Mouse (Mus musculus) megakaryocyte, embryonic 14.5 days (primary cell): ENCODE measurements around the gene Defb15.

ENCODE experiments used
- FLI1 ChIP-seq: IDR thresholded peaks from 2 replicates; pipeline ENCODE4 v1.6.1; 2012; ENCODE audit warnings: low read length, inconsistent platforms, mixed read lengths
- GATA1 ChIP-seq: IDR thresholded peaks from 3 replicates; pipeline ENCODE4 v1.6.1; 2012; ENCODE audit warnings: mixed read lengths, low read length, inconsistent platforms, borderline replicate concordance

DNA sequence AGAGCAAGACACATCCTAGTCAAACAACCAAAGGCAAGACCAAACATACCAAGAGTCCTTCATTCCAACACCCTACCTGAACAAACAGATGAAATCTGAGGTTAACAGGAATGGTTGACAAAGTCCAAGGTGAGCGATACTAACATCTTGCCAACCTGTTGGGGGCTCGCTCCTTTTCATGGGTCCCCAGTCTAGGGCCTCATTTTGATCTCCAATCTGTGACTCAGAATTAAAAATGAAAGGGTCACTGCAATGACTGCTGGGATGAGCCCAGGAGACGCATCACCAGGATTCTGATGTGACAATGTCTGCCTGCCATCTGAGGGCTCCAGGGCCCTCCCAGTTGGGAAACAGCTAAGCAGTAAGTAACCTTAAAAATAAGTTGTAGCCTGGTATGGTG, 37.0 kb upstream of the Defb15 start, which contains the start of gene Ccdc70:
- TF ChIP-seq GATA1 (no peak), FLI1 (no peak)
